Mouse (Mus musculus) heart, embryonic 11.5 days (tissue): ENCODE data around the gene Intu. TPM values are rescaled to one million over a fixed set of nuclear protein-coding genes. Genes with fewer than 3 reads are reported as not detected.

Source experiments
- ATAC-seq: fragments of 200-750 bp; cut with Nextera tagmentation; replicated peaks from 2 replicates; pipeline ENCODE4 v1.8.0; 2017; ENCODE audit warnings: moderate library complexity; ENCODE audit not compliant: insufficient number of reproducible peaks, low FRiP score, low TSS enrichment
- H3K27ac ChIP-seq: fragments of 300-500 bp; sonication (generic); 2 replicates; pipeline ENCODE4 v1.5.1; 2014; ENCODE audit warnings: mild to moderate bottlenecking, low read depth, low read length
- H3K27me3 ChIP-seq: fragments of 300-500 bp; sonication (generic); 2 replicates; pipeline ENCODE4 v1.6.1; 2014; ENCODE audit warnings: mild to moderate bottlenecking, low read length, mixed read lengths; ENCODE audit not compliant: control insufficient read depth, insufficient read depth
- H3K36me3 ChIP-seq: fragments of 300-500 bp; sonication (generic); 2 replicates; pipeline ENCODE4 v1.6.1; 2014; ENCODE audit warnings: mild to moderate bottlenecking, low read length, moderate library complexity, mixed read lengths; ENCODE audit not compliant: control insufficient read depth, insufficient read depth
- H3K4me1 ChIP-seq: fragments of 300-500 bp; sonication (generic); 2 replicates; pipeline ENCODE4 v1.6.1; 2014; ENCODE audit warnings: low read length; ENCODE audit not compliant: control insufficient read depth, insufficient read depth
- H3K4me2 ChIP-seq: fragments of 300-500 bp; sonication (generic); 2 replicates; pipeline ENCODE4 v1.6.1; 2014; ENCODE audit warnings: mild to moderate bottlenecking, moderate library complexity
- H3K4me3 ChIP-seq: fragments of 300-500 bp; sonication (generic); 2 replicates; pipeline ENCODE4 v1.5.1; 2014; ENCODE audit warnings: low read depth, low read length
- H3K9ac ChIP-seq: fragments of 300-500 bp; sonication (generic); 2 replicates; pipeline ENCODE4 v1.6.1; 2014; ENCODE audit warnings: mild to moderate bottlenecking, low read depth, low read length, moderate library complexity
- H3K9me3 ChIP-seq: fragments of 300-500 bp; sonication (generic); replicated peaks from 2 replicates; pipeline ENCODE4 v1.6.1; 2016; ENCODE audit warnings: low read length; ENCODE audit not compliant: control insufficient read depth
- WGBS: fragments of 180-500 bp; shearing (Covaris S2); extraction: QIAGEN DNeasy Blood & Tissue Kit; methylation state at CpG from one replicate; pipeline ENCODE4 v1.1.7; 2014; ENCODE audit not compliant: insufficient replicate concordance; 5-methylcytosine and 5-hydroxymethylcytosine counted together
- polyA plus RNA-seq: library from polyadenylated mRNA; unstranded; fragments of >200 nt; fragmentation: Nextera tagmentation; extraction: Ambion mirVana; gene quantifications from 2 replicates; pipeline ENCODE4 v1.2.1, GENCODE M21; 2014

Gene Intu
- polyA plus RNA-seq, 1 experiment from 2014 or later = 4.1 TPM

GRCm38 (mm10) chr3:40694438-40694837 is 163.4 kb downstream of the Intu start:
- H3K27ac ChIP-seq = no peak overlapping the region
- H3K4me1 ChIP-seq = peaks cover 6% of the 10 kb centered on the region; the same call in 1 of the 2 replicates
- no peaks in the 10 kb centered on the region for H3K27me3 ChIP-seq
- no peak overlapping the region for H3K4me2 ChIP-seq
- H3K9me3 ChIP-seq = no peaks in the 10 kb centered on the region
- WGBS = 31% methylated on average over 2 of the region's 2 CpGs
- ATAC-seq = no peak
- no peak overlapping the region for H3K4me3 ChIP-seq
- H3K9ac ChIP-seq = no peak overlapping the region
- H3K36me3 ChIP-seq = no peaks in the 10 kb centered on the region

- Histone ChIP-seq H3K9ac (no peak overlapping the region), H3K4me3 (no peak overlapping the region), H3K9me3 (no peaks in the 10 kb centered on the region), H3K4me1 (peaks cover 6% of the 10 kb centered on the region; the same call in 1 of the 2 replicates), H3K27me3 (no peaks in the 10 kb centered on the region), H3K36me3 (no peaks in the 10 kb centered on the region), H3K27ac (no peak overlapping the region), H3K4me2 (no peak overlapping the region)
- ATAC-seq = no peak
- 93% methylated on average over 2 of the region's 2 CpGs for WGBS
These were observed 164.1 kb downstream of the Intu start for GRCm38 (mm10) chr3:40695162-40695561.

- 70% methylated on average over 3 of the region's 3 CpGs for WGBS
- ATAC-seq = no peak
- no peaks in the 10 kb centered on the region for H3K9me3 ChIP-seq
These were observed 167.7 kb downstream of the Intu start for GRCm38 (mm10) chr3:40698834-40699233.

GRCm38 (mm10) chr3:40704816-40705430 is 173.8 kb downstream of the Intu start:
- H3K36me3 ChIP-seq = no peaks in the 10 kb centered on the region
- 0 out of 2 replicates have a peak, but pooled peaks cover 2% of the 10 kb centered on the region for H3K9me3 ChIP-seq
- H3K4me2 ChIP-seq = no peak overlapping the region
- no peak overlapping the region for H3K27ac ChIP-seq
- WGBS = 77% methylated on average over 5 of the region's 5 CpGs
- no peak for ATAC-seq
- no peak overlapping the region for H3K9ac ChIP-seq
- no peaks in the 10 kb centered on the region for H3K4me1 ChIP-seq
- H3K27me3 ChIP-seq = no peaks in the 10 kb centered on the region
- no peak overlapping the region for H3K4me3 ChIP-seq

More at GRCm38 (mm10) chr3:40698834-40699233, 167.7 kb downstream of the Intu start:
- no peak overlapping the region for H3K27ac ChIP-seq
- H3K9ac ChIP-seq = no peak overlapping the region
- peaks cover 6% of the 10 kb centered on the region; the same call in 1 of the 2 replicates for H3K4me1 ChIP-seq
- no peak overlapping the region for H3K4me3 ChIP-seq
- no peaks in the 10 kb centered on the region for H3K27me3 ChIP-seq
- no peak overlapping the region for H3K4me2 ChIP-seq
- no peaks in the 10 kb centered on the region for H3K36me3 ChIP-seq

- no peak within 1 kb of the TSS for H3K4me2 ChIP-seq
- no peaks in the 10 kb centered on the region for H3K36me3 ChIP-seq
- 79% methylated on average over 30 of the region's 30 CpGs for WGBS
- no peaks in the 10 kb centered on the region for H3K27me3 ChIP-seq
- H3K9ac ChIP-seq = no peak within 1 kb of the TSS
- H3K9me3 ChIP-seq = 0 out of 2 replicates have a peak, but pooled peaks cover 2% of the 10 kb centered on the region
- H3K4me3 ChIP-seq = no peak within 1 kb of the TSS
- ATAC-seq = no peak
- H3K27ac ChIP-seq = no peak within 1 kb of the TSS
- no peaks in the 10 kb centered on the region for H3K4me1 ChIP-seq
These were observed 177.6 kb downstream of the Intu start, which contains the start of gene Slc25a31 for GRCm38 (mm10) chr3:40708655-40709054. TSS of gene Slc25a31 (plus strand) at chr3:40708855.

- no peaks in the 10 kb centered on the region for H3K36me3 ChIP-seq
- no peaks in the 10 kb centered on the region for H3K9me3 ChIP-seq
- H3K27me3 ChIP-seq = no peaks in the 10 kb centered on the region
- ATAC-seq = no peak
- no peak overlapping the region for H3K9ac ChIP-seq
- H3K4me2 ChIP-seq = no peak overlapping the region
- no peak overlapping the region for H3K27ac ChIP-seq
- H3K4me1 ChIP-seq = no peaks in the 10 kb centered on the region
- no peak overlapping the region for H3K4me3 ChIP-seq
- 38% methylated on average over 1 of the region's 1 CpGs for WGBS
These were observed 185.0 kb downstream of the Intu start for GRCm38 (mm10) chr3:40716056-40716455.

GRCm38 (mm10) chr3:40719022-40719421 is 187.9 kb downstream of the Intu start:
- WGBS = 65% methylated on average over 3 of the region's 3 CpGs
- ATAC-seq = no peak
- Histone ChIP-seq H3K27me3 (no peaks in the 10 kb centered on the region), H3K9me3 (no peaks in the 10 kb centered on the region), H3K27ac (no peak overlapping the region), H3K36me3 (no peaks in the 10 kb centered on the region), H3K4me2 (no peak overlapping the region), H3K4me1 (no peaks in the 10 kb centered on the region), H3K9ac (no peak overlapping the region), H3K4me3 (no peak overlapping the region)

- H3K27me3 ChIP-seq = no peaks in the 10 kb centered on the region
- H3K9ac ChIP-seq = no peak overlapping the region
- H3K4me2 ChIP-seq = no peak overlapping the region
- H3K4me1 ChIP-seq = no peaks in the 10 kb centered on the region
- no peaks in the 10 kb centered on the region for H3K9me3 ChIP-seq
- no peak overlapping the region for H3K27ac ChIP-seq
- 74% methylated on average over 6 of the region's 6 CpGs for WGBS
- H3K4me3 ChIP-seq = no peak overlapping the region
- no peaks in the 10 kb centered on the region for H3K36me3 ChIP-seq
- no peak for ATAC-seq
These were observed 207.4 kb downstream of the Intu start for GRCm38 (mm10) chr3:40738381-40738912.
